Mouse (Mus musculus) natural killer cell, adult 2 months (primary cell): ENCODE data around the gene Ankrd28.
A peak's percentile ranks its signal among the peaks of the same experiment; 100 is the strongest.
"Not testable (repeated sequence)": the region's sequence is repeated elsewhere in the genome, so short reads cannot be mapped to it uniquely, and the experiment has no call there.

Source experiments
- DNase-seq, 2 experiments: peaks; one replicate each; pipeline ENCODE4 v3.0.0; 2022; ENCODE audit warnings: low spot score in 2 of 2

The Ankrd28 gene

DNA sequence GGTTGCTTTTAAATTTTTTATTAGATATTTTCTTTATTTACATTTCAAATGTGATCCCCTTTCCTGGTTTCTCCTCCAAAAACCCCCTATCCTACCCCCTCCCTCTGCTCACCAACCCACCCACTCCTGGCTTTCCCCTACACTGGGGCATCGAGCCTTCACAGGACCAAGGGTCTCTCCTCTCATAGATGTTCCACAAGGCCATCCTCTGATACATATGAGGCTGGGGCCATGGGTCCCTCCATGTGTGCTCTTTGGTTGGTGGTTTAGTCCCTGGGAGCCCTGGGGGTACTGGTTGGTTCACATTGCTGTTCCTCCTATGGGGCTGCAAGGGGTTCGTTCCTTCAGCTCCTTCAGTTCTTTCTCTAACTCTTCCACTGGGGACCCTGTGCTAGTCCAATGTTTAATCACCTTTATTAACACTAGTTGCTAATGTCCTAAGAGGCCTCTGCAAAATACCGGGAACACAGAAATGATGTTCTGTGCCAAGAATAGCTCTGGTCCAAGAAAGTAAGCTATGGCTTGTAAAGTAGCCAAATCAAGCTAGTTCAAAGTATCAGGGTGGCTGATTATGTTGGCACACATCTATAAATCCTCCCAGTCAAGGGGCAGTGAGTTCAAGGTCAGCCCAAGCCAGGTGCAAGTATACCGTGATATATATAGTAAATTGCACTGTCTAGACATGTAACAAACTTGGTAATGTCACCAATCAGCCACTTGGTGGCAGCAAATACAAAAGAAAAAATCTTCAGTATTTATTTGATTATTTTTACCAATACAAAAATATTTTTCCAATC is 36.3 kb downstream of the Ankrd28 start:
- DNase-seq: peak in 1 of 2 experiments; percentile 9

- DNase-seq: peak in 1 of 2 experiments; percentile 8
Measured at GRCm38 (mm10) chr14:31790797-31791196, 39.7 kb downstream of the Ankrd28 start.

- DNase-seq: no peak
Measured at GRCm38 (mm10) chr14:31786906-31787305, 43.5 kb downstream of the Ankrd28 start.

GRCm38 (mm10) chr14:31785681-31786080 is 44.8 kb downstream of the Ankrd28 start:
- DNase-seq: no peak

- no peak for DNase-seq
Measured at GRCm38 (mm10) chr14:31784975-31785374, 45.5 kb downstream of the Ankrd28 start.

- DNase-seq: peak; percentile 16 to 23
Measured at GRCm38 (mm10) chr14:31781309-31782049, 49.0 kb downstream of the Ankrd28 start.

DNA sequence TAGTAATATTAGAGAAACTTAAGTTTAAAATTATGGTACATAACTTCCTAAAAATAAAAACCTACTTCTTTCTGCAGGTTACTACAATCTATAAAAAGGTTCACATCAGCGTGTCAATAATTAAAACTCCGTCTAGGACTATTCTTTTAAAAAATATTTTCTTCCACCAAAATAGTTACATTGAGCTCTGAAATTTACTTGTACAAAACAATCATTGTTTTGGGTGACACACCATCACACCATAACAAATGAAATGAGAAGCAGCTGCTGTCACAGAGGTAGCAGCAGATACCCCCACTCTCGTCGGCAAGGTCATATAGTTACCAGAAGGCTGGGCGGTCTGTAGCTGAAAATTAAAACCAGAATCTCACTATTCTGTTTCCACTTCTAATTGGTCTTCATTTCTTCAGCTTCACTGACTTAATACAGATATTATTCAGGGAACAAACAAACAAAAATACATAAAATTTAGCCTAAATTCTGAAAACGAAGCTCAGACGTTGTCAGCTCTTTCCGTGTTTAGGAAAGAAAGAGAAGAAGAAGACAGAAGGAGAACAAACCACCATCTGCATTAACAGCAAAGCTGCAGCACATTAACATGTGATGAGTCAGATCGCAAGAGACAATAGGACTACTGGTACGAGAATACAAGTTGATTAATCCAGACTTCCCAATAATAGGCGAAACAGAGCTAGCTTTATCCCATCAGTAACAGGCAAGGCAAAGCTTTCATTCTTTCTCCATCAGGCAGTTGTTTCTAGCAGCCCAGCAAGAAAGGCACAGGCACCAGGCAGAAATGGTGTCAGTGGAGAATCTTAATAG is 49.8 kb downstream of the Ankrd28 start:
- no peak for DNase-seq

DNA sequence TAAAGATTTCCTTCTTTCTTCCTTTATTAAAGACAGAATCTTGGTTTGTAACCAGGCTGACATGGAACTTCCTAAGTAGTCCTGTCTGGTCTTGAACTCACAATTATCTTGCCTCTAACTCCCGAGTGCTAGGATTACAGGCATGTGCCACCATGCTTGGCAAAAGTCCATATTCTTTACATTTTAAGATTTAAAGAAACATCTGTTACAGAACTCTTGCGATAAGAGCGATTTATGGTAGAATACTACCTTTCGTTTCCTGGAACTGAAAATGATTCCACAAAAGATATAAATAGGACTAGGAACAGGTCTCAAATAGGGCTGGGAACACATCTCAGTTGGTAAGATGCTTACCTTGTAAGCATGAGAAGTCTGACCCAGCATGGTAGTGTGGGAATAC is 56.9 kb downstream of the Ankrd28 start:
- no peak for DNase-seq

- DNase-seq: no peak
Measured at GRCm38 (mm10) chr14:31772251-31772650, 58.2 kb downstream of the Ankrd28 start.

- DNase-seq: no peak
Measured at GRCm38 (mm10) chr14:31768531-31768930, 61.9 kb downstream of the Ankrd28 start.

DNA sequence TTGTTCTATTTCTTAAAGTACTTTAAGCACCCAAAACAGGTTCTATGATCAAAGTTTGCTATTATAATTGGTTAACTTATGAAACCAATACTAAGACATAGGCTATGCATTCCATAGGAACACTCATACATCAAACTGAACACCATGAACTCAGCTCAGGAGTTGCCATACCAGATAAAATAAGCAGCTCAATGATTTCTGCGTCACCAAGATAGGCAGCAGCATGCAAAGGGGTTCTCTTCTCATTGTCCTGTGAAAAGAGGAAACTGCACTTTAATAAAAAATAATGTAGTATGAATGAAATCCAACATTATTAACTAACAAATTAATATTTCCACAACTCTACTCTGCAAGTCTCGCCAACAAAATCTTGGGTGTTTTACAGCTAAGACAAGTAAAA is 66.4 kb downstream of the Ankrd28 start:
- no peak for DNase-seq

- peak; percentile 6 to 13 for DNase-seq
Measured at GRCm38 (mm10) chr14:31761727-31762126, 68.7 kb downstream of the Ankrd28 start.

DNA sequence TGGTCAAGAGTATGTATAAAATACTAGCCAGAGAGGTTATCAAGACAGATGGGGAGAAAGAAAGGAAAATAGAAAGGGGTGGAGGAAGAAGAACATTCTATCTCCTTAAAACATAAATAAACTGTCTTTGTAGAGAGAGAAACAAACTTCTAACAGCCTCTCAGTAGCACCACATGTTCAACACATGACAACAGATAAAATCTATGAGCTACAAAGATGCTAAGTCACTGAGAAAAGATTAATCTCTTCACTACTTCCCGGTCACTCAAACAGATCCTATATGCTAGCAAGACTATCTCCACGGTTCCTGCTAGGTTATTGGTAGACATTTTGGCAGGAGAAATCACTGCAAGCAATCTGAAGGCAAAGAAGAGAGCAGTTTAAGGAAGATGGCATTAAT is 71.3 kb downstream of the Ankrd28 start:
- DNase-seq: no peak

DNA sequence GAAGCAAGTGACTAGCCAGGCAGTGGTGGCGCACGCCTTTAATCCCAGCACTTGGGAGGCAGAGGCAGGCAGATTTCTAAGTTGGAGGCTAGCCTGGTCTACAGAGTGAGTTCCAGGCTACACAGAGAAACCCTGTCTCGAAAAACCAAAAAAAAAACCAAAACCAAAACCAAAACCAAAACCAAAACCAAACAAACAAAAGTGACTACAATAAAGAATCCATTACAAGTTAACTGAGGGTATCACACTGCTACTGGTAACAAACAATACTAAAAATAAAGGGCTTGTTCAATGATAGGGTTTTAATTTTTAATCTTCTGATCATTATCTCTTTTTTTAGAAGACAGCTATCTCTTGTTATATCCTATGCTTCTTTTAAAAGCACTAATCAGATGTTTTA is 72.0 kb downstream of the Ankrd28 start:
- not testable (repeated sequence) for DNase-seq

GRCm38 (mm10) chr14:31748239-31748873 is 82.1 kb downstream of the Ankrd28 start:
- no peak for DNase-seq

GRCm38 (mm10) chr14:31742523-31742922 is 87.9 kb downstream of the Ankrd28 start:
- DNase-seq: no peak

- no peak for DNase-seq
Measured at GRCm38 (mm10) chr14:31734811-31735210, 95.6 kb downstream of the Ankrd28 start.

DNA sequence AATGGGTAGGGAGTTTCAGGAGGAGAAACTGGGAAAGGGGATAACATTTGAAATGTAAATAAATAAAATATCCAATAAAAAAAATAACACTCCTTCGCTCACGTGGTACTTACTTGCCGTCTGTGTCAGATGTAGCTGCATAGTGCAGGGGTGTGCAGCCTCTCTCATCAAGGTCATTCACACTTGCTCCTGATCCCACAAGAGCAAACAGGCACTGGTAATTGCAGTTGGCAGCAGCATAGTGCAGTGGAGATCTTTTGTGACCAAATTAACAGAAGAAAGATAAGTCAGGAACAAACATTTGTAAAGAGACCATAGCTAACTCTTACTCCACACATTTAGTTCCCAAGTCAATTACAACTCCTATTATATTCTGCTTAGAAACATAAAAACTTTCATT is 102.9 kb downstream of the Ankrd28 start:
- no peak for DNase-seq

DNA sequence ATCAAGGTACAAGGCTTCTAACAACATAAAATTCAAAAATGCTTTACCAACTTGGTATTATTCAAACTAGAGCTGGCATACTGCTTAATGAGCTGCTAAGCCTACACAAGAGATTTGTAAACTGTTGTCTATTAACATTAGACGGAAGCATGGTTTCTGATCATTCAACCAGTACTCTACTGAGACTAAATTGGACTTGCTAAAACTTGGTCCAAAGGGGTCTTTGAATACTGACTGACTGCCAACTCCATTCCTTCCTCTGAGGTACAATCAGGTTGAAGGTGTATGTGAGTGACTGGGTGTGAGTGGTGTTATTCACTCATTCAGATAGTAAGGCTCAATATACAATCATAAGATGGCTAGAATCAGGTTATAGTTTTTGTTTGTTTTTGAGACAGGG is 107.7 kb downstream of the Ankrd28 start:
- no peak for DNase-seq

- DNase-seq: no peak
Measured at GRCm38 (mm10) chr14:31721256-31721655, 109.2 kb downstream of the Ankrd28 start.

- no peak for DNase-seq
Measured at GRCm38 (mm10) chr14:31718332-31718731, 112.1 kb downstream of the Ankrd28 start.

GRCm38 (mm10) chr14:31717360-31717759 is 113.1 kb downstream of the Ankrd28 start:
- DNase-seq: no peak
